Mouse (Mus musculus) forebrain, embryonic 12.5 days (tissue): ENCODE data around the gene Tbc1d14. TPM values are rescaled to one million over a fixed set of nuclear protein-coding genes. Genes with fewer than 3 reads are reported as not detected.
A peak's percentile ranks its signal among the peaks of the same experiment; 100 is the strongest.

Experiments
- ATAC-seq: fragments of 200-750 bp; cut with Nextera tagmentation; 2 replicates; pipeline ENCODE4 v1.8.0; 2017; ENCODE audit warnings: moderate TSS enrichment; ENCODE audit not compliant: low FRiP score
- H3K27ac ChIP-seq: fragments of 300-500 bp; sonication (generic); 2 replicates; pipeline ENCODE4 v1.5.1; 2016; ENCODE audit warnings: mild to moderate bottlenecking
- H3K27me3 ChIP-seq: fragments of 300-500 bp; sonication (generic); 2 replicates; pipeline ENCODE4 v1.6.1; 2016; ENCODE audit warnings: mild to moderate bottlenecking
- H3K36me3 ChIP-seq: fragments of 300-500 bp; sonication (generic); replicated peaks from 2 replicates; pipeline ENCODE4 v1.6.1; 2016; ENCODE audit warnings: mild to moderate bottlenecking
- H3K4me1 ChIP-seq: fragments of 300-500 bp; sonication (generic); 2 replicates; pipeline ENCODE4 v1.6.1; 2016
- H3K4me2 ChIP-seq: fragments of 300-500 bp; sonication (generic); 2 replicates; pipeline ENCODE4 v1.6.1; 2016; ENCODE audit warnings: mild to moderate bottlenecking, moderate library complexity
- H3K4me3 ChIP-seq: fragments of 300-500 bp; sonication (generic); replicated peaks from 2 replicates; pipeline ENCODE4 v1.5.1; 2016; ENCODE audit warnings: mild to moderate bottlenecking
- H3K9ac ChIP-seq: fragments of 300-500 bp; sonication (generic); 2 replicates; pipeline ENCODE4 v1.6.1; 2016; ENCODE audit warnings: mild to moderate bottlenecking
- H3K9me3 ChIP-seq: fragments of 300-500 bp; sonication (generic); 2 replicates; pipeline ENCODE4 v1.6.1; 2016
- WGBS: fragments of 180-500 bp; shearing (Covaris S2); methylation state at CpG from one replicate; pipeline ENCODE4 v1.1.7; 2016; 5-methylcytosine and 5-hydroxymethylcytosine counted together
- polyA plus RNA-seq: library from polyadenylated mRNA; unstranded; fragments of >200 nt; fragmentation: Nextera tagmentation; extraction: Ambion mirVana; gene quantifications from 2 replicates; pipeline ENCODE4 v1.2.1, GENCODE M21; 2016

Gene Tbc1d14
- polyA plus RNA-seq, 1 experiment from 2014 or later: 59.1 TPM

- Histone ChIP-seq H3K4me3 (no peak overlapping the region), H3K27ac (no peak overlapping the region), H3K27me3 (0 out of 2 replicates have a peak, but pooled peaks cover under 1% of the 10 kb centered on the region), H3K36me3 (peaks cover 13% of the 10 kb centered on the region), H3K9ac (no peak overlapping the region), H3K4me2 (no peak overlapping the region), H3K4me1 (peaks cover 12% of the 10 kb centered on the region; the same call in 1 of the 2 replicates), H3K9me3 (no peaks in the 10 kb centered on the region)
- WGBS: 85% methylated on average over 3 of the region's 3 CpGs
- no peak for ATAC-seq
These were observed 17.8 kb downstream of the Tbc1d14 start for GRCm38 (mm10) chr5:36575227-36575626.

GRCm38 (mm10) chr5:36574147-36574870 lies 18.8 kb downstream of the Tbc1d14 start:
- Histone ChIP-seq H3K4me1 (peaks cover 12% of the 10 kb centered on the region; the same call in 1 of the 2 replicates), H3K9me3 (no peaks in the 10 kb centered on the region), H3K27me3 (no peaks in the 10 kb centered on the region), H3K27ac (0 out of 2 replicates have a peak overlapping the region, but pooled peaks have one; percentile 8), H3K9ac (no peak overlapping the region), H3K4me2 (no peak overlapping the region), H3K36me3 (peaks cover 13% of the 10 kb centered on the region), H3K4me3 (no peak overlapping the region)
- no peak for ATAC-seq
- WGBS: 51% methylated on average over 8 of the region's 8 CpGs

GRCm38 (mm10) chr5:36573354-36573753 lies 19.7 kb downstream of the Tbc1d14 start:
- Histone ChIP-seq H3K4me3 (no peak overlapping the region), H3K36me3 (peaks cover 13% of the 10 kb centered on the region), H3K4me2 (no peak overlapping the region), H3K4me1 (peaks cover 12% of the 10 kb centered on the region; the same call in 1 of the 2 replicates), H3K27ac (no peak overlapping the region), H3K9ac (no peak overlapping the region), H3K9me3 (no peaks in the 10 kb centered on the region), H3K27me3 (no peaks in the 10 kb centered on the region)
- 59% methylated on average over 3 of the region's 3 CpGs for WGBS
- no peak for ATAC-seq

GRCm38 (mm10) chr5:36571371-36571770 lies 21.7 kb downstream of the Tbc1d14 start:
- WGBS: 92% methylated on average over 16 of the region's 16 CpGs
- no peak for ATAC-seq
- H3K4me3 ChIP-seq: no peak overlapping the region

GRCm38 (mm10) chr5:36570546-36571245 lies 22.4 kb downstream of the Tbc1d14 start:
- Histone ChIP-seq H3K4me2 (no peak overlapping the region), H3K27me3 (no peaks in the 10 kb centered on the region), H3K4me3 (no peak overlapping the region), H3K4me1 (peaks cover 17% of the 10 kb centered on the region), H3K9ac (no peak overlapping the region), H3K27ac (no peak overlapping the region), H3K9me3 (no peaks in the 10 kb centered on the region), H3K36me3 (peaks cover 13% of the 10 kb centered on the region)
- 92% methylated on average over 4 of the region's 4 CpGs for WGBS
- ATAC-seq: no peak

More at GRCm38 (mm10) chr5:36571371-36571770, 21.7 kb downstream of the Tbc1d14 start:
- Histone ChIP-seq H3K4me2 (no peak overlapping the region), H3K9ac (no peak overlapping the region), H3K36me3 (peaks cover 13% of the 10 kb centered on the region), H3K27me3 (no peaks in the 10 kb centered on the region), H3K27ac (no peak overlapping the region), H3K4me1 (peaks cover 17% of the 10 kb centered on the region), H3K9me3 (no peaks in the 10 kb centered on the region)

GRCm38 (mm10) chr5:36570098-36570497 lies 23.0 kb downstream of the Tbc1d14 start:
- Histone ChIP-seq H3K4me2 (no peak overlapping the region), H3K36me3 (peaks cover 13% of the 10 kb centered on the region), H3K9ac (no peak overlapping the region), H3K4me3 (no peak overlapping the region), H3K27me3 (no peaks in the 10 kb centered on the region), H3K9me3 (no peaks in the 10 kb centered on the region), H3K27ac (no peak overlapping the region), H3K4me1 (peaks cover 17% of the 10 kb centered on the region)
- no peak for ATAC-seq
- WGBS: 93% methylated on average over 7 of the region's 7 CpGs

- Histone ChIP-seq H3K4me2 (no peak overlapping the region), H3K4me3 (no peak overlapping the region), H3K36me3 (peaks cover 13% of the 10 kb centered on the region), H3K27me3 (no peaks in the 10 kb centered on the region), H3K4me1 (peaks cover 5% of the 10 kb centered on the region), H3K27ac (no peak overlapping the region), H3K9me3 (no peaks in the 10 kb centered on the region), H3K9ac (no peak overlapping the region)
- no peak for ATAC-seq
- 90% methylated on average over 4 of the region's 4 CpGs for WGBS
These were observed 25.0 kb downstream of the Tbc1d14 start for GRCm38 (mm10) chr5:36568118-36568517.

GRCm38 (mm10) chr5:36567627-36568026 lies 25.4 kb downstream of the Tbc1d14 start:
- no peak for ATAC-seq
- Histone ChIP-seq H3K9me3 (no peaks in the 10 kb centered on the region), H3K36me3 (peaks cover 13% of the 10 kb centered on the region), H3K27ac (no peak overlapping the region), H3K27me3 (no peaks in the 10 kb centered on the region), H3K4me2 (no peak overlapping the region), H3K9ac (no peak overlapping the region), H3K4me3 (no peak overlapping the region), H3K4me1 (peaks cover 5% of the 10 kb centered on the region)
- 79% methylated on average over 2 of the region's 2 CpGs for WGBS

- Histone ChIP-seq H3K9ac (no peak overlapping the region), H3K4me2 (no peak overlapping the region), H3K27me3 (no peaks in the 10 kb centered on the region), H3K36me3 (no peaks in the 10 kb centered on the region), H3K4me1 (peaks cover 5% of the 10 kb centered on the region), H3K4me3 (no peak overlapping the region), H3K9me3 (no peaks in the 10 kb centered on the region), H3K27ac (no peak overlapping the region)
- ATAC-seq: no peak
- 93% methylated on average over 9 of the region's 9 CpGs for WGBS
These were observed 28.5 kb downstream of the Tbc1d14 start for GRCm38 (mm10) chr5:36564530-36564929.

- H3K4me1 ChIP-seq: peaks cover 5% of the 10 kb centered on the region
- no peak overlapping the region for H3K27ac ChIP-seq
- no peaks in the 10 kb centered on the region for H3K36me3 ChIP-seq
- ATAC-seq: no peak
- H3K4me2 ChIP-seq: no peak overlapping the region
- no peak overlapping the region for H3K4me3 ChIP-seq
- WGBS: 88% methylated on average over 6 of the region's 6 CpGs
- no peaks in the 10 kb centered on the region for H3K27me3 ChIP-seq
- no peaks in the 10 kb centered on the region for H3K9me3 ChIP-seq
- H3K9ac ChIP-seq: no peak overlapping the region
These were observed 29.3 kb downstream of the Tbc1d14 start for GRCm38 (mm10) chr5:36563741-36564140.

- Histone ChIP-seq H3K36me3 (no peaks in the 10 kb centered on the region), H3K4me3 (no peak overlapping the region), H3K9me3 (no peaks in the 10 kb centered on the region), H3K27ac (no peak overlapping the region), H3K9ac (no peak overlapping the region), H3K4me1 (peaks cover 5% of the 10 kb centered on the region), H3K27me3 (no peaks in the 10 kb centered on the region), H3K4me2 (no peak overlapping the region)
- WGBS: 91% methylated on average over 10 of the region's 10 CpGs
- ATAC-seq: no peak
These were observed 30.2 kb downstream of the Tbc1d14 start for GRCm38 (mm10) chr5:36562791-36563445.

GRCm38 (mm10) chr5:36561509-36561908 lies 31.6 kb downstream of the Tbc1d14 start:
- no peak overlapping the region for H3K9ac ChIP-seq
- no peak for ATAC-seq
- H3K27ac ChIP-seq: no peak overlapping the region
- H3K4me3 ChIP-seq: no peak overlapping the region
- no peak overlapping the region for H3K4me2 ChIP-seq
- 82% methylated on average over 4 of the region's 4 CpGs for WGBS
- no peaks in the 10 kb centered on the region for H3K36me3 ChIP-seq
- H3K27me3 ChIP-seq: no peaks in the 10 kb centered on the region
- H3K4me1 ChIP-seq: peaks cover 5% of the 10 kb centered on the region
- H3K9me3 ChIP-seq: no peaks in the 10 kb centered on the region
